Mouse (Mus musculus): ENCODE data around the gene Nup37. TPM values are rescaled to one million over a fixed set of nuclear protein-coding genes. Genes with fewer than 3 reads are reported as not detected.
A peak's percentile ranks its signal among the peaks of the same experiment; 100 is the strongest.

The Nup37 gene
- 9.8 and 18.6 TPM in 2 replicates for total RNA-seq (2015; ENCODE audit: low replicate concordance)
- total RNA-seq (2017; ENCODE audit: low replicate concordance): 7.5 and 13.1 TPM in 2 replicates

- peak; percentile 98 for ATAC-seq (replicated peaks; ENCODE audit: low FRiP score, poor library complexity, severe bottlenecking)
Observed at GRCm38 (mm10) chr10:88146707-88147477, at the start of gene Nup37, which contains the start of gene Parpbp. Nup37 (plus strand) TSS chr10:88146992. Parpbp (minus strand) TSS chr10:88146941.

GRCm38 (mm10) chr10:88106169-88106568 is 40.6 kb upstream of the Nup37 start:
- no peak for ATAC-seq (replicated peaks; ENCODE audit: low FRiP score, poor library complexity, severe bottlenecking)

- no peak for ATAC-seq (replicated peaks; ENCODE audit: low FRiP score, poor library complexity, severe bottlenecking)
Observed at GRCm38 (mm10) chr10:88113290-88113689, 33.5 kb upstream of the Nup37 start.

GRCm38 (mm10) chr10:88119721-88120120 is 27.1 kb upstream of the Nup37 start:
- no peak for ATAC-seq (replicated peaks; ENCODE audit: low FRiP score, poor library complexity, severe bottlenecking)

GRCm38 (mm10) chr10:88135630-88136029 is 11.2 kb upstream of the Nup37 start:
- no peak for ATAC-seq (replicated peaks; ENCODE audit: low FRiP score, poor library complexity, severe bottlenecking)

- peak; percentile 60 for ATAC-seq (replicated peaks; ENCODE audit: low FRiP score, poor library complexity, severe bottlenecking)
Observed at GRCm38 (mm10) chr10:88146187-88146586, 605 bp upstream of the Nup37 start.

GRCm38 (mm10) chr10:88150381-88150780 is 3.6 kb downstream of the Nup37 start:
- no peak for ATAC-seq (replicated peaks; ENCODE audit: low FRiP score, poor library complexity, severe bottlenecking)

- no peak for ATAC-seq (replicated peaks; ENCODE audit: low FRiP score, poor library complexity, severe bottlenecking)
Observed at GRCm38 (mm10) chr10:88151658-88152057, 4.9 kb downstream of the Nup37 start.

- ATAC-seq (replicated peaks; ENCODE audit: low FRiP score, poor library complexity, severe bottlenecking): no peak
Observed at GRCm38 (mm10) chr10:88162096-88162495, 15.3 kb downstream of the Nup37 start.

GRCm38 (mm10) chr10:88162676-88163075 is 15.9 kb downstream of the Nup37 start:
- no peak for ATAC-seq (replicated peaks; ENCODE audit: low FRiP score, poor library complexity, severe bottlenecking)

- ATAC-seq (replicated peaks; ENCODE audit: low FRiP score, poor library complexity, severe bottlenecking): 0 out of 2 replicates have a peak, but pooled peaks have one; percentile 62
Observed at GRCm38 (mm10) chr10:88166158-88166557, 19.4 kb downstream of the Nup37 start.

GRCm38 (mm10) chr10:88167438-88168077 is 20.8 kb downstream of the Nup37 start:
- ATAC-seq (replicated peaks; ENCODE audit: low FRiP score, poor library complexity, severe bottlenecking): no peak

GRCm38 (mm10) chr10:88200541-88200940 is 53.7 kb downstream of the Nup37 start:
- ATAC-seq (replicated peaks; ENCODE audit: low FRiP score, poor library complexity, severe bottlenecking): no peak

GRCm38 (mm10) chr10:88200951-88201638 is 54.3 kb downstream of the Nup37 start, which contains the start of gene Washc3:
Washc3 (plus strand) TSS chr10:88201093.
- ATAC-seq (replicated peaks; ENCODE audit: low FRiP score, poor library complexity, severe bottlenecking): peak; percentile 100

- ATAC-seq (replicated peaks; ENCODE audit: low FRiP score, poor library complexity, severe bottlenecking): no peak
Observed at GRCm38 (mm10) chr10:88201650-88202049, 54.9 kb downstream of the Nup37 start.

GRCm38 (mm10) chr10:88202581-88202980 is 55.8 kb downstream of the Nup37 start:
- no peak for ATAC-seq (replicated peaks; ENCODE audit: low FRiP score, poor library complexity, severe bottlenecking)

- ATAC-seq (replicated peaks; ENCODE audit: low FRiP score, poor library complexity, severe bottlenecking): no peak
Observed at GRCm38 (mm10) chr10:88203236-88203635, 56.4 kb downstream of the Nup37 start.

- no peak for ATAC-seq (replicated peaks; ENCODE audit: low FRiP score, poor library complexity, severe bottlenecking)
Observed at GRCm38 (mm10) chr10:88212644-88213043, 65.9 kb downstream of the Nup37 start.

GRCm38 (mm10) chr10:88214800-88215514 is 68.2 kb downstream of the Nup37 start:
- no peak for ATAC-seq (replicated peaks; ENCODE audit: low FRiP score, poor library complexity, severe bottlenecking)

GRCm38 (mm10) chr10:88218161-88218560 is 71.4 kb downstream of the Nup37 start:
- no peak for ATAC-seq (replicated peaks; ENCODE audit: low FRiP score, poor library complexity, severe bottlenecking)
